Mouse (Mus musculus) midbrain, embryonic 12.5 days (tissue): ENCODE measurements at regions not wholly inside any gene's neighbourhood (a gene's known extent, or its start where the extent isn't known, plus 50 kb on each side); places are given as distances from the start of the nearest gene placed in this dataset.

Experiments used
- ATAC-seq: fragments of 200-750 bp; cut with Nextera tagmentation; 2 replicates; pipeline ENCODE4 v1.8.0; 2017; ENCODE audit warnings: low read depth, moderate TSS enrichment, moderate library complexity; ENCODE audit not compliant: low FRiP score
- H3K27ac ChIP-seq: fragments of 300-500 bp; sonication (generic); replicated peaks from 2 replicates; pipeline ENCODE4 v1.5.1; 2016; ENCODE audit warnings: mild to moderate bottlenecking
- H3K27me3 ChIP-seq: fragments of 300-500 bp; sonication (generic); 2 replicates; pipeline ENCODE4 v1.6.1; 2016; ENCODE audit warnings: mild to moderate bottlenecking
- H3K36me3 ChIP-seq: fragments of 300-500 bp; sonication (generic); 2 replicates; pipeline ENCODE4 v1.6.1; 2016
- H3K4me1 ChIP-seq: fragments of 300-500 bp; sonication (generic); 2 replicates; pipeline ENCODE4 v1.6.1; 2016
- H3K4me2 ChIP-seq: fragments of 300-500 bp; sonication (generic); replicated peaks from 2 replicates; pipeline ENCODE4 v1.6.1; 2016; ENCODE audit warnings: mild to moderate bottlenecking, moderate library complexity
- H3K4me3 ChIP-seq: fragments of 300-500 bp; sonication (generic); 2 replicates; pipeline ENCODE4 v1.5.1; 2016; ENCODE audit warnings: mild to moderate bottlenecking
- H3K9ac ChIP-seq: fragments of 300-500 bp; sonication (generic); replicated peaks from 2 replicates; pipeline ENCODE4 v1.6.1; 2016; ENCODE audit warnings: mild to moderate bottlenecking, moderate library complexity
- H3K9me3 ChIP-seq: fragments of 300-500 bp; sonication (generic); 2 replicates; pipeline ENCODE4 v1.6.1; 2016; ENCODE audit warnings: mild to moderate bottlenecking
- WGBS: fragments of 180-500 bp; shearing (Covaris S2); methylation state at CpG from one replicate; pipeline ENCODE4 v1.1.7; 2016; 5-methylcytosine and 5-hydroxymethylcytosine counted together

DNA sequence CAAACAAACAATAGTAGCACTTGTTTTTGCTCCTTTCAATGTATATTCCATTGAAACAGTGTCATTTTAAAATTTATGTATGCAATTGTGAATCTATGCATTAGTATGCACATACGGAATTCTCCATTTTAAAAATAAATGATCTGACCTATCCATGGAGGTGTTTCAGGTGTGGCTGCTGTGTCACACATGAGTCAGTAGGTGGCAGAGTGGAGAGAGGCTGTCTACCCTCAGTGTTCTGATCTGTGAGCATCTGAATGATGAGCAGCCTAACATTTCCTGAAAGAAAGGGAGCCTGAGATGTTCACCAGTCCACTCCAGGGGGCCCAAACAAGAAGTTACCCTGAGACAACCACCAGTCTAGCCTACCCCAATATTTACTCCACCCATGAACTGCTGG lies 75.6 kb upstream of the 1700006A11Rik start:
- no peak overlapping the region for H3K9ac ChIP-seq
- WGBS = 86% methylated on average over 1 of the region's 1 CpGs
- no peaks in the 10 kb centered on the region for H3K36me3 ChIP-seq
- H3K4me2 ChIP-seq = no peak overlapping the region
- no peak for ATAC-seq
- no peak overlapping the region for H3K27ac ChIP-seq
- H3K9me3 ChIP-seq = no peaks in the 10 kb centered on the region
- H3K4me1 ChIP-seq = no peaks in the 10 kb centered on the region
- H3K27me3 ChIP-seq = no peaks in the 10 kb centered on the region
- H3K4me3 ChIP-seq = no peak overlapping the region

DNA sequence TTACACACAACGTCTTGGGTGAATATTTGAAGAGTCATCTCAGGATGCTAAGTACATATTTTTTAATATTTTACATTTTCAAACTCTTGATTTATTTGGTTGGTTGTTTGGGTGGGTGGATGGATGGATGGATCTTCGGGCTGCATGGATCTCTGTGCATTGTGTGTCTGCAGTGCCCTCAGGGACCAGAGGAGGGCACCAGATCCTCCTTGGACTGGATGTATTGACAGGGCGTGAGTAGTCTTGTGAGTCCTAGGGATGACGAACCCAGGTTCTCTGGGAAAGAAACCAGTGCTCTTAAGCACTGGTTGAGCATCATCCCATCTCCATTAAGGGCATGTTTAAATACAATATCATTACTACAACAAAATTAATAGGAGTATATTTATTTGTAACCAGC lies 70.2 kb upstream of the 1700006A11Rik start:
- Histone ChIP-seq H3K9me3 (no peaks in the 10 kb centered on the region), H3K4me2 (no peak overlapping the region), H3K36me3 (no peaks in the 10 kb centered on the region), H3K27ac (no peak overlapping the region), H3K4me1 (no peaks in the 10 kb centered on the region), H3K9ac (no peak overlapping the region), H3K4me3 (no peak overlapping the region), H3K27me3 (no peaks in the 10 kb centered on the region)
- 66% methylated on average over 4 of the region's 4 CpGs for WGBS
- peak; percentile 47; the same call in 1 of the 2 replicates for ATAC-seq
